Mouse (Mus musculus): ENCODE measurements at regions not wholly inside any gene's neighbourhood (a gene's known extent, or its start where the extent isn't known, plus 50 kb on each side); places are given as distances from the start of the nearest gene placed in this dataset.

DNA sequence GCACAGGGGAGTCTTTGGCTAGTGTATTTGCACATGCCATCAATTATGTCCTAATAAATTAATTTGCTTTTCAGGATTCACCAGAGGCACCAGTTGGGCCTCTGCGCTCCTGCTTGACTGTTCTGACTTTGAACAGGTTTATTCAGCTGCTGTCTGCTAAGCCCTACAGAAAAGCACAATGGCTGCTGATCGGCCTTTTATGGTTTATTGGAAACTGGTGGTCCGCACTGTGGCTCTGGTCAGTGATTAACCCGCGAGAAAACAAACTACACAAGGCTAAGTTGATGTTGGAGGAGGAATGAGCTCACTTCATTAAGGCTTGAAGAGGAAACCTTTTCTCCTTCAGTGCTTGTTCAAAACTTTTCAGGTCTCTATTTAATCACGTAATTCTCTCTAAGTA is 208.4 kb upstream of the Gpr101 start:
- Histone ChIP-seq H3K9me3 (replicated peaks; ENCODE audit: control insufficient read depth, low read length) (no peaks in the 10 kb centered on the region), H3K4me2 (ENCODE audit: low read depth, low read length) (no peak overlapping the region), H3K4me1 (ENCODE audit: control insufficient read depth, insufficient read depth) (no peaks in the 10 kb centered on the region), H3K36me3 (replicated peaks; ENCODE audit: control insufficient read depth, insufficient read depth, low read length) (no peaks in the 10 kb centered on the region), H3K4me3 (ENCODE audit: low read depth, low read length) (no peak overlapping the region), H3K27me3 (ENCODE audit: control insufficient read depth, insufficient read depth, low read length) (no peaks in the 10 kb centered on the region), H3K9ac (replicated peaks; ENCODE audit: low read depth, low read length) (no peak overlapping the region), H3K27ac (ENCODE audit: low read depth) (no peak overlapping the region)
- 79% methylated on average over 6 of the region's 6 CpGs for WGBS
- TF ChIP-seq CTCF (IDR thresholded peaks at IDR 0.05; ENCODE audit: low read depth) (no peak), EP300 (IDR thresholded peaks at IDR 0.05; ENCODE audit: low read depth) (no peak)
- DNase-seq (ENCODE audit: low spot score) (no peak), ATAC-seq (ENCODE audit: insufficient read depth, low read depth) (no peak)

DNA sequence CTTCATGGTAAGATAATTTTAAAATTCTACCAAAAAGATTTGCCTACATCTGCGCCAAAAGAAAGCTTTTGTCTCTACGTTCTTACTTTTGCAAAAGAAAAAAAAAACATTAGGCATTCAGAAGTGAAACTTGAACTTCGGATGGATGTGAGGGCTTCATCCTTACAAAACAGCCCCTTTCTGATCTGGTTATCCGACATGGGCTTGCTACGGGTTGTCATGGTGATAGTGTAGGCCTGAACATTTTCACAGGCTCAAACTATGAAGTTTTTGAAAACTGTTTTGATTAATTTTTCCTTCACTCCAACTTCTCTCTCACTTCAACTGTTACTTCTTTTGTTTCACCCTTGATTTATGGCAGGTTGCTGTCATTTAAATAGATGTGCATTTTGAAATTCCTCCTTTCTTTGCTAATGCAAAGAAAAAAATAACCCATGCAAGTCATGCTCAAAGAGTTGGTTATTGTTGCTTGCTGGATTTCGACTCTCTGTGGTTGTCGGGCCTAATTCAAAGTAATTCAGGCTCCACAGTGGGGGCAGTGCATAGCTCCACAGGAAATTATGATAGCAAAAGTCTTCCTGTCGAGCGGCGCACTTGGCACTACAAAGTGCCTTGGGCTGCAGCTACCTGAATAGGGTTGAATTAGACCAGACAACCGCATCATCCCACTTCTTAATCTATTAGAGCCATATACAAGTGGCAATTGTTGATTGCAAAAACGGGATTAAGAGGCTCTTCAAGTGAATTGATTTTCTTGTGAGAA is 205.7 kb upstream of the Gpr101 start:
- no peaks in the 10 kb centered on the region for H3K9me3 ChIP-seq (replicated peaks; ENCODE audit: control insufficient read depth, low read length)
- no peak for ATAC-seq (ENCODE audit: insufficient read depth, low read depth)
- no peak overlapping the region for H3K4me3 ChIP-seq (ENCODE audit: low read depth, low read length)
- H3K4me2 ChIP-seq (ENCODE audit: low read depth, low read length), result no peak overlapping the region
- no peak overlapping the region for H3K27ac ChIP-seq (ENCODE audit: low read depth)
- no peaks in the 10 kb centered on the region for H3K27me3 ChIP-seq (ENCODE audit: control insufficient read depth, insufficient read depth, low read length)
- TF ChIP-seq CTCF (IDR thresholded peaks at IDR 0.05; ENCODE audit: low read depth) (no peak), EP300 (IDR thresholded peaks at IDR 0.05; ENCODE audit: low read depth) (no peak)
- no peak for DNase-seq (ENCODE audit: low spot score)
- H3K9ac ChIP-seq (replicated peaks; ENCODE audit: low read depth, low read length), result no peak overlapping the region
- no peaks in the 10 kb centered on the region for H3K4me1 ChIP-seq (ENCODE audit: control insufficient read depth, insufficient read depth)
- 72% methylated on average over 12 of the region's 12 CpGs for WGBS
- H3K36me3 ChIP-seq (replicated peaks; ENCODE audit: control insufficient read depth, insufficient read depth, low read length), result no peaks in the 10 kb centered on the region

DNA sequence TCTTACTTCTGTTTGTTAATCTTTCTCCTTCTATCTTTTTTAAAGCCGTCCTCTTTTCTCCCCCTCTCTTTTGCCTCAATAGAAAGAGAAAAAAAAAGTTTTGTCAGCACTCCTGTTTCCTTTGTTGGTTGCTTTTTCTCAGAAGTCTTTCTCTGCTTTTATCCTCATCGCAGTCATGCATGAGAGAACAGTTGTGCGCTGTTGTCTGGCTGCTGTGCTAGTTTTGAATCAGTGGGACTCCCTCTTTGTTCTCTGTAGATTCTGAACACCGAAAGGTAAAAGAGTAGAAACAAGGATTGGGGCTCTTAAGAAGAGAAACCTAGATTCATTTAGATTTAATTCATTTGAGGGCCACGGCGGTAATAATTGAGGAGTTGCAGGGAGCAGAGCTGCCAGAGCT is 204.9 kb upstream of the Gpr101 start:
- 82% methylated on average over 6 of the region's 6 CpGs for WGBS
- TF ChIP-seq EP300 (IDR thresholded peaks at IDR 0.05; ENCODE audit: low read depth), result no peak
- no peak for TF ChIP-seq CTCF (IDR thresholded peaks at IDR 0.05; ENCODE audit: low read depth)
- ATAC-seq (ENCODE audit: insufficient read depth, low read depth), result no peak

DNA sequence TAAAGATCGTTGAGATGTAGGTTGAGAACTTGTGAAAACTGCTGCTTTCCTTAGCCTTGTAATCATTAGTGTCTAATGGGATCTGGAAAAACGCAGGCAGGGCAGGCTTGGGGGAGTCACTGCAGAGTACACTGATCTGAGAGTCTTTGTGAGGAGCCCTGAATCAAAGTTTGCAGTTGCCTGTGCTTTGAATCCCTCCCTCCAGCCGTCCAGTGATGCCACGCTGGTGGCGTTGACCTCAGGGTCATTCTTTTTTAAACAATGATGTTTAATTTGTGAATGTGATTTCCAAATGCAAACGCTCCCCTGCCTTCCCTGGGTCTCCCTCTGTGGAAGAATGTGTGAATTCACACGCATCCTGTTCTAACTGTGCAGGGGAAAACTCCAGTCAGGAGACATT is 204.4 kb upstream of the Gpr101 start:
- no peak overlapping the region for H3K27ac ChIP-seq (ENCODE audit: low read depth)
- H3K36me3 ChIP-seq (replicated peaks; ENCODE audit: control insufficient read depth, insufficient read depth, low read length), result no peaks in the 10 kb centered on the region
- H3K4me2 ChIP-seq (ENCODE audit: low read depth, low read length), result no peak overlapping the region
- no peak overlapping the region for H3K4me3 ChIP-seq (ENCODE audit: low read depth, low read length)
- ATAC-seq (ENCODE audit: insufficient read depth, low read depth) (no peak), DNase-seq (ENCODE audit: low spot score) (no peak)
- no peak for TF ChIP-seq CTCF (IDR thresholded peaks at IDR 0.05; ENCODE audit: low read depth)
- no peak for TF ChIP-seq EP300 (IDR thresholded peaks at IDR 0.05; ENCODE audit: low read depth)
- no peaks in the 10 kb centered on the region for H3K4me1 ChIP-seq (ENCODE audit: control insufficient read depth, insufficient read depth)
- WGBS, result 41% methylated on average over 7 of the region's 7 CpGs
- no peak overlapping the region for H3K9ac ChIP-seq (replicated peaks; ENCODE audit: low read depth, low read length)
- H3K9me3 ChIP-seq (replicated peaks; ENCODE audit: control insufficient read depth, low read length), result no peaks in the 10 kb centered on the region
- no peaks in the 10 kb centered on the region for H3K27me3 ChIP-seq (ENCODE audit: control insufficient read depth, insufficient read depth, low read length)

More for the DNA sequence above, 204.9 kb upstream of the Gpr101 start:
- no peaks in the 10 kb centered on the region for H3K4me1 ChIP-seq (ENCODE audit: control insufficient read depth, insufficient read depth)
- no peak overlapping the region for H3K4me3 ChIP-seq (ENCODE audit: low read depth, low read length)
- DNase-seq (ENCODE audit: low spot score), result no peak
- no peak overlapping the region for H3K9ac ChIP-seq (replicated peaks; ENCODE audit: low read depth, low read length)
- H3K36me3 ChIP-seq (replicated peaks; ENCODE audit: control insufficient read depth, insufficient read depth, low read length), result no peaks in the 10 kb centered on the region
- no peaks in the 10 kb centered on the region for H3K9me3 ChIP-seq (replicated peaks; ENCODE audit: control insufficient read depth, low read length)
- H3K4me2 ChIP-seq (ENCODE audit: low read depth, low read length), result no peak overlapping the region
- no peak overlapping the region for H3K27ac ChIP-seq (ENCODE audit: low read depth)
- no peaks in the 10 kb centered on the region for H3K27me3 ChIP-seq (ENCODE audit: control insufficient read depth, insufficient read depth, low read length)

DNA sequence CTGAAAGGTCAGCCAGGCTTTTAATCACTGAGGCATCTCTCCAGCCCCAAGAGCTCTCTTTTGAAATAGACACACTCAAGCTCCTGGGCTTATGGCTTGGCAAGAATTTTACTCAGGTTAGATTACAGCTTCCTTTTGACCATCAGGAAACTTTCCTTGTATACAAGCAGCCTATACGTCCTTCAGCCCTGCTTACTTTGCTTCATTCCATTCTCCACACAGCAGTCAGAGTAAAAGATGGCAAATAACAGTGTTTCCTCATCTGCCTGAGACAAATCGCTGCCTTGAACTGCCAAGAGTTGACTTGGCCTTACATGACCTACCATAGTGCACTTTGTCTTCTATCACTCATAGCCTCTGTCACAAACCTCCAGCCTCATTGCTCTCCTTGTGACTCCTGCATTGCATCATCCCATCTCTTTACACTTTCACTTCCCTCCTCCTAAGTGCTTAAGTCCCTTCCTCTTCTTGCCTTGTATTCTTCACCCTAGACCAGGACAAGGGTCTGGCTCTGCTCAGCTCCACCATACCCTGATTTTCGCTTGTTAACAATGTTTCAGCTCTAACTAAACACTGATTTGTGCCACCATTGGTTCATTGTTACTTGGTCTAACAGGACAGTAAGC is 203.2 kb upstream of the Gpr101 start:
- H3K4me2 ChIP-seq (ENCODE audit: low read depth, low read length), result no peak overlapping the region
- 61% methylated on average over 3 of the region's 3 CpGs for WGBS
- no peaks in the 10 kb centered on the region for H3K36me3 ChIP-seq (replicated peaks; ENCODE audit: control insufficient read depth, insufficient read depth, low read length)
- H3K27me3 ChIP-seq (ENCODE audit: control insufficient read depth, insufficient read depth, low read length), result no peaks in the 10 kb centered on the region
- no peak overlapping the region for H3K4me3 ChIP-seq (ENCODE audit: low read depth, low read length)
- ATAC-seq (ENCODE audit: insufficient read depth, low read depth), result no peak
- no peak overlapping the region for H3K27ac ChIP-seq (ENCODE audit: low read depth)
- H3K9me3 ChIP-seq (replicated peaks; ENCODE audit: control insufficient read depth, low read length), result no peaks in the 10 kb centered on the region
- H3K4me1 ChIP-seq (ENCODE audit: control insufficient read depth, insufficient read depth), result no peaks in the 10 kb centered on the region
- TF ChIP-seq EP300 (IDR thresholded peaks at IDR 0.05; ENCODE audit: low read depth), result no peak
- no peak for TF ChIP-seq CTCF (IDR thresholded peaks at IDR 0.05; ENCODE audit: low read depth)
- no peak for DNase-seq (ENCODE audit: low spot score)
- H3K9ac ChIP-seq (replicated peaks; ENCODE audit: low read depth, low read length), result no peak overlapping the region
